Mouse (Mus musculus): ENCODE data around the gene Rnf214.

DNA sequence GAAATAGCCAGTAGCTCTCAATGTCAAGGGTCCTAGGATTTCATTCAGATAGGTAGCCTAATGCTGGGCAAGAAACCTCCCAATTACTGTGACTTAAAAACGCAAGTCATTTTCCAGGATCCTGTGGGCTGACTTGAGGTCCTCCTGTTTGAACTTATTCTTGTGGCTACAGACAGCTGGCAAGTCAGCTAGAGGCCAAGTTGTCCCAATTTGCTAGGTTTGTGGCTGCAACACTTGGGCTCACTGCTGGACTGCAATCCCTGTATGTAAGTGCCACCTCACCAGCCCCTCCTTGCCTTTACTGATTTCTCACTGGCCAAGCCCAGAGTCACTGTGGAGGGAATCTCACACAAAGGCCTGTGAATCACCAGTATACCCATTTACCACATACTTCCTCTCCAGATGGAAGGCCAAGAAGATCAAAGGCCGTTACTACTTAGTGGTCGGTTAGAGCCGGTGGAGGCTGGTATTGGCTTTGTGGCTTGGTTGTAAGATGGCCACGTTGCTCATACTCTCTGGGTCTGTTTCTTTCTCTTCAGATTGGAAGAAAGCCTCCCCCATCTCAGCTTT lies 59.7 kb downstream of the Rnf214 start:
- TF ChIP-seq EP300 (IDR thresholded peaks at IDR 0.05; ENCODE audit: low read depth in 1 of 2, low read length in 2 of 2): no peak
- TF ChIP-seq MAX (IDR thresholded peaks at IDR 0.05; ENCODE audit: low read length): no peak
- no peak for TF ChIP-seq CHD2 (IDR thresholded peaks at IDR 0.05; ENCODE audit: low read length)
- TF ChIP-seq TCF12 (IDR thresholded peaks at IDR 0.05; ENCODE audit: low read depth, low read length): no peak
- TF ChIP-seq JUND (IDR thresholded peaks at IDR 0.05; ENCODE audit: low read depth, low read length): no peak
- TF ChIP-seq GATA1 (IDR thresholded peaks at IDR 0.05; ENCODE audit: low read depth, low read length): no peak
- no peak for TF ChIP-seq RCOR1 (IDR thresholded peaks at IDR 0.05; ENCODE audit: low read depth, low read length)
- no peak for TF ChIP-seq CTCF (IDR thresholded peaks at IDR 0.05 in 2 of 3, conservative IDR thresholded peaks at IDR 0.05 in 1 of 3; ENCODE audit: control insufficient read depth in 1 of 3, insufficient read depth in 1 of 3, low read depth in 2 of 3, low read length in 3 of 3, poor library complexity in 1 of 3, severe bottlenecking in 1 of 3)
